Mouse (Mus musculus) frontal cortex, postnatal 14 days (tissue): ENCODE results near the gene Ccdc80.

ENCODE experiments used
- DNase-seq, 2 experiments: peaks; one replicate each; pipeline ENCODE4 v3.0.0; 2022; ENCODE audit warnings: low spot score in 2 of 2

Ccdc80 gene

DNA sequence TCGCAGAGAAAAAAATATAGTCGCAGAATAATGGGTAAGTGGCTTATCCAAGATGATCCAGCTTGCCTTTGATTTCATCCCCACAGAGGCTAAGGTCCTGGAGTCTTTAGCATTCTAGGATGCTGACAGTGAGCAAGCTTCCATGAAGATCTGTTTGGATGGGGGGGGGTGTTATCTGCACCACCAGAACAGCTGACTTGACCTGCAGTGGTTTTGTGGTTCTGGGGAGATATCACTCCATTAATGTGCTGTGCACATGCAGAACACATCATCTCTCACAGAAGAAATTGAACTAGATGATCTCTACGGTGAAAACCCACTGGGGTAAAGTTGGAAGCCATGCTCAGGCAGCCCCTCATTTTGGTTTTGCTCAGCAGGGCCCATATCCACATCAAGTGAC is 24.0 kb downstream of the Ccdc80 start:
- DNase-seq, result no peak

DNA sequence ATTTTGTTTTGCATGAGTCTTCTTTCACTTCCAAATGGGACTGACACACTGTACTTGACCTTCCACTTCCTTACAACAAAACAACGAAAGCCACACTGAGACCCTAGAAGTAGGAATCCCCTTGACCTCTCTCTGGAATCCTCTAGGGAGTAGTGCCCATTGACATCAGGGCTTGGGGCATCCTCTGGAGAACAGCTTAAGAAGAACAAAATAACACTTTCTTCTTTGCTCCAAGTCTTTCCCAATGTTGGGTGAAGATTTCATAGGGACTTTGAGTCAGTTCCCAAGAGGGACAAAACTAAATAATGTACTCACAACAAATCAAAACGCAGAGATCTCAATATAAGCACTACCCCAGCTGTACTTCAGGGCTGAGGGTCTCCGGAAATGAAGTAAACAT is 25.6 kb downstream of the Ccdc80 start:
- DNase-seq, result no peak

GRCm38 (mm10) chr16:45120844-45121425 is 27.7 kb downstream of the Ccdc80 start:
- DNase-seq, result no peak

GRCm38 (mm10) chr16:45122571-45122970 is 29.4 kb downstream of the Ccdc80 start:
- DNase-seq, result no peak

DNA sequence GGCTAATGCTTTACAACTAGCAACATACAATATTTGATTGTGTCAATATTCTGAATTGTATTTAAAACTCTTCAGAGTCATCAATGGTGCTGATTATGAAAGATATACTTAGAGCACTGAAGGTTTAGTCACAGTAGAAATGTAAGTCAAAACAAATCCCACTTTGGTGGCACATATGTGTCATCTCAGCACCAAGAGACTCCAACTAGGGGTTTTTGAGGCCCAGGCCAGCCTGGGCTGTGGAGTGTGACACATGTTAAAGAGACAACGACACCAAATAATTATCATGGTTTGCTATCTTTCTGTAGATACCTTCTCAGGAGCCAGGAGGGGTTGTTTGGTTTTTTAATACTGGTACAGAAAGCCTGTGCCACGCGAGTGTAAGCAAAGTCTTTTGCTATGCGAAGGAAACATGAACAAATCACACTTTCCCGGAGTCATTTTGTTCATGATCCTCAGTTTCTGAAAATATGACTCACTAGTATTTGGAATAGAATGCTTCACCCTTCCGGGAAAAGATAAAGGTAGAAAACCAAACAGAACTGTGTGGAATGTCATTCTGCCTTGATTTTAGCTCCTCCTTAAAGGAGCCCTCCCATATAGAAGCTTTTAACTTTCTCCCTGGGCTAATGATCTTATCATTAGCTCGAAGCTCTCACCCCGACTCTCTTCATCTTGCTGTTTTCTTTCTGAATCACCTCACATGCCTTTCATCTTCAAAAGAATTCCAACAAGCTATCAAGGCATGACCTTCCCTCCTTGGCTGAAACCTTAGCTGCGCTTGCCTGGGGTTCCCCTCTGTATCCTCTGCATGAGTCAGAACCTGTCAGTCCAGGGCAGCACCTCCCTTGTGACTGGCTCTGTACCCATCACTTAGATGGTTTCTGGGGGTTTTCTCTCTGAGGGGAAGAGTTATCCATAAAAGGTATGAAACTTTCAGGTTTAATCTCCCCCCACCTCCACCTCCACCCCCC is 31.3 kb downstream of the Ccdc80 start:
- DNase-seq, result no peak

DNA sequence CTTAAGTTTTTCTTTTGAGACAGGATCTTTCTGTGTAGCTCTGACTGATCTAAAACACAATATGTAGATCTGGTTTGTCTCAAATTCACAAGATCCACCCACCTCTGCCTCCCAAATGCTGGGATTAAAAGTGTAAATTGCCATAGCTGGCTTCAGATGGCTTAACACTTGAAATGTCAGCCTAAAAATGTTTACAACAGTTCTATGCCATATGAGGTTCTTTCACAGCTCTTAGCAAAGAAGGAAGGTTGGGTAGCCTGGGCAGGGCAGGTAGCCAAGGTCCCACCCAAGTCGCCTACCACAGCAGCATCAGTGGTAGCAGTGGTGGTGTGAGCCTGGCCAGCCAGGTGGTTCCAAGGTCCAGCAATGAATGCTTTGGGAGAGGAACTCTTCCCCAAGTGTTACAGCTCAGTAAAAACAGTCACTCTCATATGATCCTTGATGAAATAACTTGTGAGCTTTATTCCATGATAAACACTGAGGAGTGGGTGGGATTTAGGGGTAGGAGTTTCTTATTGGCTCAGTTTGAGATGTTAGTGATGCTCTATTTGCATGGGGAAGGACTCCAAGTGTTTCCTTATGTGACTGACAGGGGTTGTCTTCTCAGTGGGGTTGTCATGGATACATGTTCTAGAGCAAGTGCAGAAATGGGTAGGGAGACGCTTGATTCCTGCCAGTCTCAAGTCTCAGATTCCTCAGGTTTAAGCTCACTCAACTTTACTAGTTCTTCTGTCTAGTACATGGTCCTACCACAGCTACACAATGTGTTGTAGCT is 34.9 kb downstream of the Ccdc80 start:
- DNase-seq, result no peak

DNA sequence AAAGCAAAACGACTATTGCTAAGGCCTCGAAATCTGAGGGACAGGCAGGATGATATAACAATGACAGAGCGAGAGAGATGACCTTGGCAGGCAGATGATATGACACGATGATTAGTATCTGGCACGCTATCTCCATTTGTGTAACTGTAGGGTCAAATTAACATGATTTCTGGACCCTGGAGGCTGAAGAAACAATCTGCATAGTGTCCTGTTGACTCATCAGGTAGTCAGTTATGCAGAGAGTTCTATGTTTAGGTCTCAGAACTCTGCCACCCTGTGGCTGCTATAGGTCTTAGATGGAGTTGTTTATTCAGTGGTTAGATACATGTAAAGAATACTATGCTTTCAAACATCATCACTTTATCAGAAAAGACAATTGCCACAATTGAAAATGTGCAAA is 48.5 kb downstream of the Ccdc80 start:
- no peak for DNase-seq

DNA sequence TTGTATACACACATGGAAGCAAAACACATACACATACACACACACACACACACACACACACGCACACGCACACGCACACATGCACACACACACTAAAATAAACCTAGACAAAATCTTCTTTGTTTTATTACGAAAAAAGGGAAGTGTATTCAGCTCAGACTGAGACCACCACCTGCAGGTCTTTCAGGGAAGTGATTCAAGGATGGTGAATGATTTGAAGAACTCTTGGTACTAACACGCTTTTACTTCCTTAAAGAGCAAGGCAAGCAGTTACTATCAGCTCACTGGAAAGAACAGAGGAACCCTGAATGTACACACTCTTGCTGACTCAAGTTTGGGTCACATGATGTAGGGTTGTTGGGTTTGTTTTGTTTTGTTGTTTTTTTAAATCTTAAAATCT is 49.4 kb downstream of the Ccdc80 start:
- no peak for DNase-seq

DNA sequence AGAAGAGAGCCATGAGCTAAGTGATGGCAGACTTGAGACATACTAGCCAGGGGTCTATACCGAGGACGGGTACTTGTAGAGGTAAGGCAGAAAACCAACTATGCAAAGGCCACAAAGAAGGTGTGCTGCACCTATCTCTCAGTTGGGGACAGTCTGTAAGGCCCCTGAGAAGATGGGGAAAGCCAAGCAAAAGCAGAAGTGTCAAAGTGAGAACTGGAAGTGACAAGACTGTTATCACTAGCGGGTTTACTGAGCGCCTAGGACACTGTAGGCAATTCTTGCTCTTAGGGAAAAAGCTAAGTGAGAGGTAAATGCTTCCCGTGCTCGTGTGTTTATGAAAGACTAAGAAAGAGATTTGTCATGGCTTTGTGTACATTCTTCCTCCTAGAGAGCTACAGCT is 51.9 kb downstream of the Ccdc80 start:
- no peak for DNase-seq

- no peak for DNase-seq
Measured at GRCm38 (mm10) chr16:45148488-45149082, 55.4 kb downstream of the Ccdc80 start.

DNA sequence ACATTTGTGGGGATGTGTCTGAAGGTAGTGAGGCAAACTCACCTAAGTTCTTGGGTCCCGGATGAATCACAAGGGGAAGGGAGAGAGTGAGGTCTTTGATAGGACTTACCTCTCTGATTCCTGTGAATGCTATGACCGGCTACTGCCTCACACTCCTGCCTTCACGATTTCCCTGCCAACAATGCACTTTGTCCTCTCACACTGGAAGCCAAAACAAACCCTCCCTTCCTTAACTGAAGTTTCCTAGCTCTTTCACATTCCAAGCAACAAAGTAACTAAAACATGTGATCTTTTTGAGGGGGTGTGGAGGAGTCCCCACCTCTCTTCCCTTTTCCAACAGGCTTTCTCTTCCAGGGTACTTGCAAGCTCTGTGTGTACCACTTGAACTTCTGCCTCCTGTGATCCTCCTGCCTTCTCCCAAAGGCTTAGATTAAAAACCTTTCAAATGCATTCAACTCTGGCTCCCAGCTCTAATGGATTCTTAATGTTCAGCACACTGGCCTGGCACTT is 61.6 kb downstream of the Ccdc80 start:
- no peak for DNase-seq

DNA sequence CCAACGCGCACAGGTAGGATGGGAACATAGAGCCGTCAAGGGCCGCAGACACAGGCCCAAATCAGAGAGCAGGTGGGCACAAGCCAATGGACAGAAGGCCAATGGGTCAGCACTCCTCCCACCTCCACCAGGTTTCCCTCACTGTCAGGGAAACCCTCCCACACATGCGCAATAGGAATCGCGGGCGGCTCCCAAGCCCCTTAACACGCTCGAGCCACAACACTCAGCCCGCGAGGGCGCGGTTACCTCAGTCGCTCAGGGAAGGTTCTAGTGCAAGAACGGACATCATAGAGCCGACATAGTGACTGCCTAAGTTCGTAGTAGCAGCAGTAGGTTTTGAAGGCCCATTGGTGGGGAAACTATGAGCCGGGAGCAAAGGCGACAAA is 64.9 kb downstream of the Ccdc80 start:
- DNase-seq, result peak; percentile 57 to 62

GRCm38 (mm10) chr16:45158522-45159388 is 65.6 kb downstream of the Ccdc80 start, which contains the start of the genes Slc35a5 and Atg3:
TSS of gene Slc35a5 (minus strand) at chr16:45158706.
TSS of gene Atg3 (plus strand) at chr16:45158785.
- DNase-seq, result peak; percentile 91 to 94

DNA sequence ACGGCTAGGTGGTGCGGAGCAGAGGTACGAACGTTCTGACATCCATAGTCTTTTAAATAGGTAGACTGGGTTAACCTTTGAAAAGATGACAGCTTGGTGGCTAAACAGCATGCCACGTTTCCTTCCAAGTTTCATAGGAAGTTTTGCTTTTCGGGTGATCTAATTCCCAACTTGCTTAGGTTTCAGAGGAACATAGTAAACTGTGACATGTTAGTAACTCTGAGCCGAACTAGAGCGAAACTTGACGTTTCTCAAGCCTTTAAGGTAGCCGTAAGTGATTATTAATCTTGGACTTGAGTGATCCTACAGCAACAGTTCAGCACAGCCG is 66.2 kb downstream of the Ccdc80 start:
- no peak for DNase-seq
